27 mouse cellular contexts compared by ENCODE assay signal in the genomic region with DNA sequence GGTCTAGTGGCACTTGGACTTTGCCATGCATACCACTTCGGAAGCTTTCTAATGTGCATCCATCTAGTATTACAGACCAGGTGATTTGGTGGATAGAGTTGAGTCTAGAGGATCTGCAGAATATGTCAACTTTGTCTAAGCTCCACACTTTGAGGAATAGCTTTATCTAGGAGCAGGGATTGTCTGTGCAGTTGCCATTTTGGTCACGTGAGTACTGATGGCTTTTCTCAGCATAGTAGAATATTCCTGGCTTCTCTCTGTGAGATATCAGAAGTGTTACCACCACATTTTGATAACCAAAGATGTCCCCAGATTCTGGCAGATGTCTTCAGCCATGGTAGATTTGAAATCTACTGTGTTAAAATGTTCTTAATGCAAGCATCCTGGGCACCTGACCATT.
A peak's percentile ranks its signal among the peaks of the same experiment; 100 is the strongest.
DNase-seq lines count a peak whose midpoint lies in the region; ATAC-seq and TF ChIP-seq lines count a peak whose summit lies in the region.
"Had no signal": no experiment of that assay in that cellular context is flagged by ENCODE, and none has a peak within 500 bp of the region (broad histone marks: within the 10 kb centered on the region; RNA-seq: fewer than 3 reads in every experiment).

No protein-coding gene starts in this region.

- WGBS in heart, embryonic 10.5 days: 72% methylated on average over 2 of the region's 2 CpGs
- WGBS in liver, embryonic 13.5 days (ENCODE audit: insufficient replicate concordance): 57% methylated on average over 2 of the region's 2 CpGs
- 61% methylated on average over 2 of the region's 2 CpGs for WGBS in liver, embryonic 16.5 days (ENCODE audit: insufficient replicate concordance)

- DNase-seq in heart, embryonic 10.5 days (ENCODE audit: low spot score): peak; percentile 38
- DNase-seq in heart, postnatal 36 days: no peak
- no peak for DNase-seq in MEL (ENCODE audit: low read depth, low spot score)
- DNase-seq in liver, embryonic 13.5 days: no peak
- DNase-seq in layer of hippocampus, postnatal 14 days (ENCODE audit: low spot score in 2 of 2): no peak
- no peak for DNase-seq in lung, postnatal 10 days
- DNase-seq: adrenal gland, adult 8-10 months; adrenal gland, postnatal 36 days; B cell, adult 2 months; cerebellum, adult 18-20 months; cerebellum, adult 9-10 months; cerebellum, postnatal 36 days; embryo, embryonic 11 days; forebrain, postnatal 0 days; gastrocnemius, adult 2 months; gastrocnemius, postnatal 14 days; heart, adult 11 months had no signal

- peaks cover 14% of the 10 kb centered on the region for H3K4me1 ChIP-seq in heart, embryonic 10.5 days
- H3K4me1 ChIP-seq in MEL (ENCODE audit: control insufficient read depth in 1 of 2, insufficient read depth in 2 of 2, low read length in 2 of 2): peaks cover 6 to 29% of the 10 kb centered on the region in 2 experiments
- peaks cover 54% of the 10 kb centered on the region for H3K4me1 ChIP-seq in liver, embryonic 13.5 days (replicated peaks)
- peaks cover 30% of the 10 kb centered on the region for H3K4me1 ChIP-seq in liver, embryonic 16.5 days (ENCODE audit: control insufficient read depth, low read depth, low read length)
- H3K4me1 ChIP-seq: intestine, embryonic 15.5 days had no signal

- no peak for TF ChIP-seq CTCF in MEL (IDR thresholded peaks at IDR 0.05 in 2 of 3, conservative IDR thresholded peaks at IDR 0.05 in 1 of 3; ENCODE audit: control insufficient read depth in 1 of 3, insufficient read depth in 1 of 3, low read depth in 2 of 3, low read length in 3 of 3, poor library complexity in 1 of 3, severe bottlenecking in 1 of 3)

- no peak for ATAC-seq in liver, embryonic 13.5 days (ENCODE audit: low read depth)
- no peak for ATAC-seq in liver, embryonic 16.5 days (ENCODE audit: low read depth)
- ATAC-seq: forebrain, embryonic 14.5 days; forebrain, postnatal 0 days; hindbrain, embryonic 16.5 days; intestine, embryonic 15.5 days had no signal

- H3K27me3 ChIP-seq in heart, embryonic 10.5 days (ENCODE audit: insufficient read depth, poor library complexity, severe bottlenecking): no peaks in the 10 kb centered on the region
- H3K27me3 ChIP-seq in MEL (ENCODE audit: control insufficient read depth in 1 of 2, insufficient read depth in 2 of 2, low read length in 2 of 2): no peaks in the 10 kb centered on the region
- no peaks in the 10 kb centered on the region for H3K27me3 ChIP-seq in liver, embryonic 13.5 days
- H3K27me3 ChIP-seq in liver, embryonic 16.5 days (ENCODE audit: control insufficient read depth, insufficient read depth, low read depth, low read length): no peaks in the 10 kb centered on the region
- H3K27me3 ChIP-seq: CH12.LX; embryonic facial prominence, embryonic 13.5 days; hindbrain, embryonic 13.5 days; intestine, embryonic 15.5 days had no signal

- no peak for TF ChIP-seq POLR2A in MEL (IDR thresholded peaks at IDR 0.05; ENCODE audit: control insufficient read depth in 1 of 2, insufficient read depth in 1 of 2, low read depth in 1 of 2, low read length in 2 of 2, poor library complexity in 1 of 2)

- peak overlapping the region; percentile 45 for H3K9ac ChIP-seq in MEL (ENCODE audit: control insufficient read depth, low read depth, low read length, poor library complexity, severe bottlenecking)
- peak overlapping the region; percentile 92 for H3K9ac ChIP-seq in liver, embryonic 13.5 days
- H3K9ac ChIP-seq in liver, embryonic 16.5 days (ENCODE audit: low read depth, low read length): peak overlapping the region; percentile 84
- H3K9ac ChIP-seq: embryonic facial prominence, embryonic 13.5 days; forebrain, postnatal 0 days; hindbrain, embryonic 13.5 days; intestine, embryonic 15.5 days had no signal

- intact Hi-C loops in heart, postnatal 36 days (cut with DNase I): no loop called here

- no peaks in the 10 kb centered on the region for H3K9me3 ChIP-seq in heart, embryonic 10.5 days
- H3K9me3 ChIP-seq in MEL (replicated peaks; ENCODE audit: insufficient read depth, low read length): no peaks in the 10 kb centered on the region
- no peaks in the 10 kb centered on the region for H3K9me3 ChIP-seq in liver, embryonic 13.5 days (replicated peaks)
- no peaks in the 10 kb centered on the region for H3K9me3 ChIP-seq in liver, embryonic 16.5 days (replicated peaks; ENCODE audit: control insufficient read depth, low read length)
- H3K9me3 ChIP-seq: embryonic facial prominence, embryonic 10.5 days; embryonic facial prominence, embryonic 13.5 days; G1E; hindbrain, embryonic 10.5 days; hindbrain, embryonic 13.5 days; intestine, embryonic 15.5 days had no signal

- peak overlapping the region; percentile 73 for H3K4me2 ChIP-seq in liver, embryonic 13.5 days
- peak overlapping the region; percentile 59 for H3K4me2 ChIP-seq in liver, embryonic 16.5 days (ENCODE audit: low read depth, low read length)
- H3K4me2 ChIP-seq: embryonic facial prominence, embryonic 13.5 days; hindbrain, embryonic 13.5 days; intestine, embryonic 15.5 days had no signal

- no peaks in the 10 kb centered on the region for H3K36me3 ChIP-seq in heart, embryonic 10.5 days
- H3K36me3 ChIP-seq in MEL (ENCODE audit: control insufficient read depth in 1 of 2, insufficient read depth in 2 of 2, low read length in 2 of 2): peaks cover 0 to 31% of the 10 kb centered on the region in 2 experiments; a peak in 2 of 4 replicates
- no peaks in the 10 kb centered on the region for H3K36me3 ChIP-seq in liver, embryonic 13.5 days
- H3K36me3 ChIP-seq in liver, embryonic 16.5 days (ENCODE audit: control insufficient read depth, insufficient read depth): no peaks in the 10 kb centered on the region
- H3K36me3 ChIP-seq: embryonic facial prominence, embryonic 10.5 days; embryonic facial prominence, embryonic 13.5 days; G1E; hindbrain, embryonic 10.5 days; hindbrain, embryonic 13.5 days; intestine, embryonic 15.5 days had no signal

- TF ChIP-seq EP300 in MEL (IDR thresholded peaks at IDR 0.05; ENCODE audit: low read depth in 1 of 2, low read length in 2 of 2): no peak

- H3K4me3 ChIP-seq in heart, embryonic 10.5 days: no peak overlapping the region
- peak overlapping the region; percentile 24 to 35; a peak in 3 of 4 replicates for H3K4me3 ChIP-seq in MEL (ENCODE audit: control insufficient read depth in 1 of 2, insufficient read depth in 1 of 2, low read depth in 2 of 2, low read length in 2 of 2)
- peak overlapping the region; percentile 67 for H3K4me3 ChIP-seq in liver, embryonic 13.5 days (replicated peaks)
- peak overlapping the region; percentile 68; the same call in 1 of the 2 replicates for H3K4me3 ChIP-seq in liver, embryonic 16.5 days (ENCODE audit: low read depth, low read length)
- H3K4me3 ChIP-seq: embryonic facial prominence, embryonic 10.5 days; embryonic facial prominence, embryonic 13.5 days; gastrocnemius, adult 2 months; hindbrain, embryonic 10.5 days; hindbrain, embryonic 13.5 days; intestine, embryonic 15.5 days had no signal

- TF ChIP-seq RAD21 in MEL (IDR thresholded peaks at IDR 0.05; ENCODE audit: low read depth, low read length): no peak

- no peaks in the 10 kb centered on the region for H3K79me2 ChIP-seq in MEL (ENCODE audit: control insufficient read depth, insufficient read depth, low read length, poor library complexity)

- H3K27ac ChIP-seq in heart, embryonic 10.5 days: peak overlapping the region; percentile 73; the same call in 1 of the 2 replicates
- H3K27ac ChIP-seq in MEL (ENCODE audit: control insufficient read depth, low read depth, low read length): peak overlapping the region; percentile 95
- peak overlapping the region; percentile 100 for H3K27ac ChIP-seq in liver, embryonic 13.5 days
- peak overlapping the region; percentile 99 for H3K27ac ChIP-seq in liver, embryonic 16.5 days (ENCODE audit: low read length)
- H3K27ac ChIP-seq: embryonic facial prominence, embryonic 10.5 days; embryonic facial prominence, embryonic 13.5 days; gastrocnemius, adult 2 months; hindbrain, embryonic 10.5 days; hindbrain, embryonic 13.5 days; intestine, embryonic 15.5 days had no signal

TF ChIP-seq in MEL, 35 proteins besides CTCF, POLR2A, EP300 and RAD21:
- TF ChIP-seq ETS1 (IDR thresholded peaks at IDR 0.05; ENCODE audit: low read depth, low read length) (no peak), MAZ (IDR thresholded peaks at IDR 0.05; ENCODE audit: low read depth, low read length) (no peak), E2F4 (IDR thresholded peaks at IDR 0.05; ENCODE audit: borderline replicate concordance, low read depth, low read length) (no peak), ELF1 (IDR thresholded peaks at IDR 0.05; ENCODE audit: low read depth, low read length) (no peak), ZKSCAN1 (IDR thresholded peaks at IDR 0.05; ENCODE audit: low read depth, low read length) (no peak), HCFC1 (IDR thresholded peaks at IDR 0.05; ENCODE audit: low read depth, low read length) (no peak), MAX (IDR thresholded peaks at IDR 0.05; ENCODE audit: low read length) (no peak), KAT2A (conservative IDR thresholded peaks at IDR 0.05; ENCODE audit: low read depth, low read length) (no peak), TAL1 (IDR thresholded peaks at IDR 0.05; ENCODE audit: low read length) (no peak), SMC3 (IDR thresholded peaks at IDR 0.05; ENCODE audit: low read depth, low read length) (no peak), RCOR1 (IDR thresholded peaks at IDR 0.05; ENCODE audit: low read depth, low read length) (no peak), JUND (IDR thresholded peaks at IDR 0.05; ENCODE audit: low read depth, low read length) (no peak), MYC (IDR thresholded peaks at IDR 0.05; ENCODE audit: low read depth, low read length) (no peak), BHLHE40 (IDR thresholded peaks at IDR 0.05; ENCODE audit: borderline replicate concordance, low read depth, low read length) (peak; percentile 76; the same call in 1 of the 2 replicates), USF1 (IDR thresholded peaks at IDR 0.05; ENCODE audit: low read depth, low read length) (peak; percentile 81), MEF2A (IDR thresholded peaks at IDR 0.05; ENCODE audit: extremely low read depth, insufficient replicate concordance, low read depth, low read length, poor library complexity, severe bottlenecking) (no peak), CHD2 (IDR thresholded peaks at IDR 0.05; ENCODE audit: low read length) (no peak)
TF ChIP-seq in MEL: peak in this region for 2.
